In the genomic region with DNA sequence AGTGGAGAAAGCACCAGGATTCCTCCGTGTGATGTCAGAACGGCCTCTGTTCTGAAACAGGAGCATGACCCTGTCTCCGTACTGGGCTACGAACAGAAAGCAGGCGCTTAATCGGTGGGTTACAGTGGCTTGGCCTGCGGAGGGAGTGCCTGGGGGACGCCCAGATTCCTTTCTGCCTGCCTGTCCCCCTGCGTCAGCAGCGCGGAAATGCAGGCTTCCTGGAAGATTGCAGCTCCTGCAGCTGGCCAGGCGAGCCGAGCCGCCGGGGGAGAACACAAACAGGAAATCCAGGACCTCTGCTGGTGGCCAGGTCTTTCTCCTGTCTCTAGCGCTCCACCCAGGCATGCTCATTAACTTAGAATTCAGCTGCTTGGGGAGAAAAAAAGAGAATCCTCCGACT, we compare ENCODE assay signal across 9 mouse cellular contexts. TPM values are rescaled to one million over a fixed set of nuclear protein-coding genes. Genes with fewer than 3 reads are reported as not detected.
DNase-seq lines count a peak whose midpoint lies in the region; ATAC-seq lines count a peak whose summit lies in the region.
"Had no signal": no experiment of that assay in that cellular context is flagged by ENCODE, and none has a peak within 500 bp of the region (broad histone marks: within the 10 kb centered on the region; RNA-seq: fewer than 3 reads in every experiment).

No protein-coding gene starts in this region.

- WGBS in intestine, embryonic 15.5 days, result under 1% methylated on average over 17 of the region's 17 CpGs
- WGBS in liver, embryonic 15.5 days (ENCODE audit: insufficient replicate concordance), result under 1% methylated on average over 17 of the region's 17 CpGs
- WGBS in neural tube, embryonic 15.5 days, result under 1% methylated on average over 17 of the region's 17 CpGs

- H3K4me1 ChIP-seq in intestine, embryonic 15.5 days (replicated peaks), result peaks cover 23% of the 10 kb centered on the region
- peaks cover 7% of the 10 kb centered on the region; the same call in 1 of the 2 replicates for H3K4me1 ChIP-seq in liver, embryonic 15.5 days (replicated peaks)
- peaks cover 14% of the 10 kb centered on the region for H3K4me1 ChIP-seq in neural tube, embryonic 15.5 days

- peak overlapping the region; percentile 14 for H3K4me3 ChIP-seq in intestine, embryonic 15.5 days (replicated peaks)
- 0 out of 2 replicates have a peak overlapping the region, but pooled peaks have one; percentile 12 for H3K4me3 ChIP-seq in liver, embryonic 15.5 days (replicated peaks)
- peak overlapping the region; percentile 4 for H3K4me3 ChIP-seq in neural tube, embryonic 15.5 days (replicated peaks)

- peak overlapping the region; percentile 40 for H3K9ac ChIP-seq in intestine, embryonic 15.5 days
- no peak overlapping the region for H3K9ac ChIP-seq in liver, embryonic 15.5 days
- H3K9ac ChIP-seq in neural tube, embryonic 15.5 days (replicated peaks), result peak overlapping the region; percentile 38; the same call in 1 of the 2 replicates

- peak overlapping the region; percentile 85 for H3K27ac ChIP-seq in intestine, embryonic 15.5 days
- H3K27ac ChIP-seq in liver, embryonic 15.5 days (replicated peaks), result 0 out of 2 replicates have a peak overlapping the region, but pooled peaks have one; percentile 24
- H3K27ac ChIP-seq in neural tube, embryonic 15.5 days (replicated peaks), result peak overlapping the region; percentile 82

- ATAC-seq in common myeloid progenitor, adult 5-6 weeks (replicated peaks; ENCODE audit: low read depth, poor library complexity, severe bottlenecking), result peak; percentile 96
- peak; percentile 76 for ATAC-seq in intestine, embryonic 15.5 days
- ATAC-seq in liver, embryonic 15.5 days (ENCODE audit: insufficient read depth), result peak; percentile 48; the same call in 1 of the 2 replicates
- ATAC-seq in neural tube, embryonic 15.5 days (ENCODE audit: low FRiP score), result peak; percentile 54

- no peaks in the 10 kb centered on the region for H3K36me3 ChIP-seq in intestine, embryonic 15.5 days
- H3K36me3 ChIP-seq in liver, embryonic 15.5 days (replicated peaks), result no peaks in the 10 kb centered on the region
- H3K36me3 ChIP-seq in neural tube, embryonic 15.5 days, result no peaks in the 10 kb centered on the region
- H3K36me3 ChIP-seq: G1E had no signal

- peak; percentile 11 to 26 for DNase-seq in left cerebral cortex, adult 18-20 months (ENCODE audit: low spot score in 2 of 2)
- no peak for DNase-seq in left cerebral cortex, adult 8-10 months (ENCODE audit: low spot score in 2 of 2)
- peak; percentile 70 to 83 for DNase-seq in gastrocnemius, postnatal 4 days (ENCODE audit: low spot score in 2 of 2)
- DNase-seq in yolk sac, embryonic 10.5 days (ENCODE audit: low spot score), result peak; percentile 90

- peak overlapping the region; percentile 55 for H3K4me2 ChIP-seq in intestine, embryonic 15.5 days (replicated peaks)
- H3K4me2 ChIP-seq in liver, embryonic 15.5 days, result peak overlapping the region; percentile 54
- peak overlapping the region; percentile 49 for H3K4me2 ChIP-seq in neural tube, embryonic 15.5 days

- no peaks in the 10 kb centered on the region for H3K9me3 ChIP-seq in intestine, embryonic 15.5 days
- H3K9me3 ChIP-seq in liver, embryonic 15.5 days (replicated peaks), result no peaks in the 10 kb centered on the region
- H3K9me3 ChIP-seq in neural tube, embryonic 15.5 days (replicated peaks), result no peaks in the 10 kb centered on the region

- no peaks in the 10 kb centered on the region for H3K27me3 ChIP-seq in intestine, embryonic 15.5 days (replicated peaks)
- H3K27me3 ChIP-seq in liver, embryonic 15.5 days, result peaks cover 29% of the 10 kb centered on the region
- H3K27me3 ChIP-seq in neural tube, embryonic 15.5 days (replicated peaks), result peaks cover 10% of the 10 kb centered on the region

RNA-seq across cellular contexts. Expression of a gene that starts 5.1 kb away (rescaled TPM):
- total RNA-seq in left cerebral cortex, adult 18-20 months (2021), result under 1 TPM; 0.28 TPM
- under 1 TPM in 2 of 4 experiments, not detected in 2; 0.26 to 0.28 TPM for total RNA-seq in left cerebral cortex, adult 8-10 months (2022)
- not detected in 2 replicates for total RNA-seq in common myeloid progenitor, adult 5-6 weeks (2017)
- total RNA-seq in gastrocnemius, postnatal 4 days (2021), result under 1 TPM; 0.39 to 0.47 TPM
- polyA plus RNA-seq in intestine, embryonic 15.5 days (2015; fragmentation: Nextera tagmentation; extraction: Ambion mirVana), result 12.5 and 14.1 TPM in 2 replicates
- polyA plus RNA-seq in liver, embryonic 15.5 days (2015; fragmentation: Nextera tagmentation; extraction: Ambion mirVana), result 0.40 and 0.43 TPM in 2 replicates
- 2.0 and 10.0 TPM in 2 replicates for polyA plus RNA-seq in neural tube, embryonic 15.5 days (2015; fragmentation: Nextera tagmentation; extraction: Ambion mirVana)
- total RNA-seq: G1E had no signal
- polyA plus RNA-seq: G1E had no signal

RNA-seq across cellular contexts. Expression of a gene that starts 45.3 kb away (rescaled TPM):
- 10 to 100 TPM in 1 of 2 experiments, 1 to 10 TPM in 1; 9.2 to 10.8 TPM for total RNA-seq in left cerebral cortex, adult 18-20 months (2021)
- total RNA-seq in left cerebral cortex, adult 8-10 months (2022), result 10 to 100 TPM in 2 of 4 experiments, 1 to 10 TPM in 2; 9.1 to 13.9 (median 10.2) TPM
- 6.3 and 6.6 TPM in 2 replicates for total RNA-seq in common myeloid progenitor, adult 5-6 weeks (2017)
- 10 to 100 TPM; 22.8 to 24.6 TPM for total RNA-seq in gastrocnemius, postnatal 4 days (2021)
- 65.4 and 71.3 TPM in 2 replicates for polyA plus RNA-seq in intestine, embryonic 15.5 days (2015; fragmentation: Nextera tagmentation; extraction: Ambion mirVana)
- polyA plus RNA-seq in liver, embryonic 15.5 days (2015; fragmentation: Nextera tagmentation; extraction: Ambion mirVana), result 5.1 and 6.2 TPM in 2 replicates
- 29.3 and 33.6 TPM in 2 replicates for polyA plus RNA-seq in neural tube, embryonic 15.5 days (2015; fragmentation: Nextera tagmentation; extraction: Ambion mirVana)
- total RNA-seq: G1E had no signal
- polyA plus RNA-seq: G1E had no signal

Comparison
In these comparisons a context has a peak if more than half of its experiments do, and no peak if none do; other contexts are left out.
1. DNase-seq: peak in left cerebral cortex, adult 18-20 months (2 of 2), gastrocnemius, postnatal 4 days (2 of 2) and yolk sac, embryonic 10.5 days (single experiment); none in left cerebral cortex, adult 8-10 months (0 of 2).
2. H3K27ac ChIP-seq: peak in every context shown above with its lines; median percentile 85 in intestine, embryonic 15.5 days; 82 in neural tube, embryonic 15.5 days; 24 in liver, embryonic 15.5 days.
3. Peak in every context shown above with its lines, with median percentiles within 50 percentile points of each other: ATAC-seq, H3K4me2 ChIP-seq and H3K4me3 ChIP-seq.